Mouse (Mus musculus) c-Kit-positive CD71-negative TER-119-negative erythroid progenitor cells, embryonic 14.5 days (primary cell): Measurements from ENCODE around the gene Smtnl2.

ENCODE experiments used
- DNase-seq: peaks from one replicate; pipeline ENCODE4 v3.0.0-alpha.2; 2013; ENCODE audit warnings: low read depth

Smtnl2 gene

DNA sequence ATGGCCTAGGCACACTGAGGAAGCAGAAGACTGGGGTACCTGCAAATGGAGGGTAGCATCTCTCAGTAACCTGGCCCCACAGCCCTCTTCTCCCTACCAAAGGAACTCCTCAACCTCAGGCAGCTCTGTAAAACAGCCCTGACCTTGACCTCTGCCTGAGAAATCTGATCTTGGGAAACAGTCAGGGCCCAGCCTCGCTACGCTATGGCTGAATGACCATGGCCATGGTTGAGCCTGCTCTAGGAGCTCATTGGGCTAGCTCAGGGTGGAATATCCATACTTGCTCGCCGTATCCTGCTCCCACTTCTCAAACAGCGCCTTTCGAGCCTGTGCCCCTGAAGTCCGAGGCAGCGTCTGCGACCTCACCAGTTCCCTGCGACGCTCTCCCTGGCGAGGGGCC is 10.4 kb downstream of the Smtnl2 start:
- DNase-seq, result no peak

GRCm38 (mm10) chr11:72397811-72398525 is 13.5 kb downstream of the Smtnl2 start:
- no peak for DNase-seq

- no peak for DNase-seq
These were observed 14.4 kb downstream of the Smtnl2 start for GRCm38 (mm10) chr11:72397072-72397471.

DNA sequence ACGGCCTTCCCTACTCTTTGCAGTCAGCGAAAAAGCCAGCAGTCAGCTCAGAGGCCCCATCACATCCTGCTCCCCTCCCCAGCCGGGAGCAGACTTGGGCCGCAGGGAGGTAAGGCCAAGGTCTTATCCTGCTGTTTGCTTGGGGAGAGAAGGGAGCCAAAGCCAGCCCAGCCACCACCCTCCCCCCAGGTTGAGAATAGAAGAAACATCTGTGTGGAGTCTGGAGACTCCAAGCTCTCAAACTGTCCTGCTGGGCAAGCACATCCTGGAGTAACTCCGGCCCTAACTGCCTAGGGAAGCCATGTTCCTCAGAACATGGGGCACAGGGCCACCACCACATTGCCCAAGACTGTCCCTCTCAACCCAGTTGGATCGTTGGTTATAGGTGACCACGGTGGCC is 14.9 kb downstream of the Smtnl2 start:
- no peak for DNase-seq

- no peak for DNase-seq
These were observed 15.9 kb downstream of the Smtnl2 start for GRCm38 (mm10) chr11:72395652-72396051.

- DNase-seq, result no peak
These were observed 16.8 kb downstream of the Smtnl2 start for GRCm38 (mm10) chr11:72394694-72395093.

DNA sequence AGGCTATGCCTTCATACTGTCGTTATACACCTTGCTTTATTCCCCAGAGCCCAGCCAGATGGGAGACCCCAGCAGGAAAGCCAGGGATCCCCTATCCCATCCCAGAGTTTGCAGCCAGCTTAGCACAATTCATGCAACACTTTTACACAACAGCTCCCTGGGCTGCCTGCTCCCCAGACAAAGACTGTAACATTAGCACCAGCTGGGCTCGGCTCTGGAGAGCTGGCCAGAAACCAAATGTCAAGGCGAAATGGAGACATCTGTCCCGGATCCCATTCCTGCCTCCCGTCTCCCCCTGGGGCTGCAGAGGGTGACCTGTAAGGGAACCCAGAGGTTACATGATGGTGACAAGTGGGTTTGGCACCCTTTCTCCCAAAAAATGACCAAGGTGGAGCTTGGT is 17.8 kb downstream of the Smtnl2 start:
- no peak for DNase-seq

GRCm38 (mm10) chr11:72393243-72393642 is 18.3 kb downstream of the Smtnl2 start:
- DNase-seq, result no peak

DNA sequence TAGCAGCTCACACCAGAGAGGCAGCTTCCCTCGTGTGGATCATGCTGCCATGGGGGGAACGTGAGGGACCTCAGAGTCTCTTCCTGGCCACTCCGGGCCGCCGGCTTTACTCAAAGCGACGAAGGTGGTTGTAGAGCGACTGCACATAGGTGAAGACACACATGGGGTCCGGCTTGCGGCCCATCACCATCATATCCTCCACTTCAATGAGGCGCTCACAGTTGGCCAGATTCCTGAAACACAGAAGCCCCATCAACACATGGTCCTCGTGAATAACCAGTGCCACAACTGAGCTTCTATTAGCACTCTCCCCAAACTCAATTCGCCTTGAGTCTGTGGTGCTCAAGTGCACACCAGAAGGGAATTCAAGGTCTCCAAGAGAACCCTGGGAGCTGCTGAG is 20.3 kb downstream of the Smtnl2 start:
- no peak for DNase-seq

GRCm38 (mm10) chr11:72389407-72390142 is 21.9 kb downstream of the Smtnl2 start:
- no peak for DNase-seq

DNA sequence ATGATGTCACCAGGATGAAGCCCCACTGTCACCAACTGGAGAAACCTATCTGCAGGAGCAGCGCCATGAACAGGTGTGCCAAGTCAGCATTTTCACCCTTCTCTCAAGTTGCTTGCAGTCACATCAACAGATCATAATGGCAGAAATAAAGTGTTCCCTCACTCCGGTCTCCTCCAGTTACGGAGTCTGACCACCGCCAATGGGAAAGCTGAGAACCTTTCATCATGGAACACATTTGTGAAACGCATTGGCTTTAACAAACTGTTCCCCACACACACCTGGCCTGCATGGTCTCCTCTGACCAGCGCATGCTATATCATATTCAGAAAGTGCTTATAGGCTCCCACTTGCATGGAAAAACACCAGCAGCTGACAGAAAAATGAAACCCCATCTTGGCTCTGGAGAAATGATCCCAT is 23.4 kb downstream of the Smtnl2 start:
- no peak for DNase-seq

GRCm38 (mm10) chr11:72379351-72379750 is 32.2 kb downstream of the Smtnl2 start:
- DNase-seq, result no peak

GRCm38 (mm10) chr11:72378222-72378621 is 33.3 kb downstream of the Smtnl2 start:
- no peak for DNase-seq

DNA sequence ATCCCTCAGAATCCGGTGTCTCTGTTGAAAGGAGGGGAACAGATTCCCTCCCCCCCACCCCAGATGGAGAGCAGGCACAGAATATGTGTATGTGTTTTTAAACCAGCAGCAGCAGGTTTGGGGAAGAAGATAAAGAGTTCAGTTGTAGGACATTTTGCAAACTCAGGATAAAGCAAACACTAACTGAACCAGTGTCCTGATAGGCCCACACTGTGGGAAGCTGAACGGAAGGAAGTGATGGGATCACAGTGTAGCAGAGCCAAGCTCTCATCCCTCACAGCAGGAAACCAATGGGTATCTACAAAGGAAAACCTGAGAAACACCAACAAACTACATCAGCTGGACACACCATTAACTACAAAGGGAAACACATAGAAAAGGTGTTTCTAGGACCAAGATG is 35.0 kb downstream of the Smtnl2 start:
- no peak for DNase-seq

DNA sequence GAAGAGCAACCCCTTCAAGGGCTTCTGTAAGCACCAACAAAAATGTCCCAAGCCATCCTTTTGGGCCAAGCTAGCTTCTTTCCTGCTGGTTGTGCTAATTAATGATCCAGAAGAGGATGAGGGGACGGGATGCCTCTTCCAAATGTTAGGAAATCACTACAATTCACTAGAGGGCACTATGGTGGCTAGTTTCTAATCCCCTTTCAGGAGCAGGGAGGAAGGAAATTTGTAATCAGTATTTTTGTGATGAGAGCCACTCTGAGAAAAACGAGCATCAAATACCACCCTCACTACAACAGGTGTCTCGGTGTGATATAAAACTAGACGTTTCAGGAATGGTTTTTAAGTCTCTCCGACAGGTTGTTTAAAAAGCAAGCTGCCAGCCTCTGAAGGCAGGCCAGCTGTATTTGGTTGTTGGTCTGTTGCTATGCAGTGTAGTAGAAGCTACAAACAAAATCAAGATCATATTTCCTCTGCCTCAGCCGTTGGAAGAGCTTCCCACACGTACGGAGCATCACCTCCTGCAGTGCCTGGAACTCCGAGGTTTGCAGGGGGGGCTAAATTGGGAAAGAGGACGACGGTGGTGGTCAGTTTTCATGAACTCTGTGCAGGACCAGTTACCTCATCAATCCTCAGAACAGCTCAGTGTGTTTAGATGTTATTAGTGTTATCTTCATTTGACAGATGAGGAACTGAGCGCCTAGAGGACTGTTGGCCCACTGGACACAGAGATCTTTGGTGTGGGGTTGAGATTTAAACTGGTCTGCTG is 41.4 kb downstream of the Smtnl2 start:
- DNase-seq, result no peak

DNA sequence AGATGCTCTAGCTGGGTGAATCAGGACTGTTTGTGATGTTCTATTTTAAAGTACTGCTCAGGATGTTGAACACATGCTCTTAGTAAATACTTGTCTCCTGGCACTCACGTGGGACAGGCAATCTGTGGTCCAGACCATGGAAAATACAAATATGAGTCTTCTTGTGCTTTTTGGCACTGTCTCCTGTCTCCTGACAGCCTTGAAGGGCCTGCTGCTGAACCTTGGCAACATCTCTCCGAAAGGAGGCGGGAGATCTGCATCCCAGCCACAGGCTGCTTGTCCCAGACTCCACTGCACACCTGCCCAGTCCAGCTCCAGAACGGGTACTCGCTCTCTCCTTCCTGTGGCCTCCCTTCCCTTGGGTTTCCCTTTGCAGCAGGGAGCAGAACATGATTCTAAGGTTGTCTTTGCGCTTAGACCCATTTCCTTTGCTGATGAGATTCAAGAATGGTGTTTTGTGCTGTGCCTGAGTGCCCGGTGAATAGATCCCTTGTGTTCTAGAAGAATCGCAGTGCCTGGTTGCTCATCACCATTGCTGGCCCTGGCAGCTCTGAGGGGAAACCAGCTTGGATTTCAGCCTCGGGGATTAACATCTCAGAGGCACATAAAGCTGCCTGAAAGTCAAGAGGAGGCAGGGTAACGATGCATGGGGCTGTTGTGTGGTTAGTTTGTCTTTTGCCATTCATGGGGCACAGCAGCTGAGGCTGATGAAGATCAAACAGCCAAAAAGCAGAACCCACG is 43.4 kb downstream of the Smtnl2 start:
- no peak for DNase-seq

GRCm38 (mm10) chr11:72366126-72366525 is 45.4 kb downstream of the Smtnl2 start:
- DNase-seq, result no peak

- DNase-seq, result no peak
These were observed 47.0 kb downstream of the Smtnl2 start for GRCm38 (mm10) chr11:72364526-72364925.

DNA sequence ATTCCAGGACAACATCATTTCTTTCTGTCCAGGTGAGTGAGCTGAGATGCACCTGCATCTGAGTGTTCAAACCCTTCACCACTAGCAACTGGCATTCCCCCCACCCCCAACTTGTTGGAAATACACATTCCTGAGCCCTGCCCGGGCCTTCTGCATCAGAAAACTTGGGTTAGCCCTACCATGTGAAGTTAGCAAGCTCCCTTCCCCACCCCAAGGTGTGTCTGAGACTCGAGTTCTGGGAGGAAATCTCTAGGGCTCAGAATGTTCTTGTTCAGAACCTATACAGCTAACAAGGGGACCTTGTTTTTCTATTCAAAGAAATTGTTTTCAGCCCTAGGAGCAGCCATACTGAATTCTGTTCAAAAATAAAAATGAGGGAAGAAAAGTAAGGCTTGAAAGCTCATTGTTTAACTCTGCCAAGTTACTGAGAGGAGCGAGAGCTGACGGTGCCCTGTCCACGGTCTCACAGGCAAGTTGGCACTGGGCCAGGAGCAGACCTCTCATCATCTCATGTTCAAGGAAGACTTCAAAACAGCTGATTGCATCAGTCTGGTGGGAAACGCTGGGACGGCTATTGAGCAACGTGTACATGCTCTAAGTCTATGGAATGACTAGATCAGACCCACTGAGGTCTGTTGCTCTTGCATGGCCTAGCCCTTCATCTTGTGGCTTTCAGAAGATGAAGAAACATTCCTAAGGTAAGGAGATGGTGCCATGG is 47.8 kb downstream of the Smtnl2 start:
- no peak for DNase-seq

DNA sequence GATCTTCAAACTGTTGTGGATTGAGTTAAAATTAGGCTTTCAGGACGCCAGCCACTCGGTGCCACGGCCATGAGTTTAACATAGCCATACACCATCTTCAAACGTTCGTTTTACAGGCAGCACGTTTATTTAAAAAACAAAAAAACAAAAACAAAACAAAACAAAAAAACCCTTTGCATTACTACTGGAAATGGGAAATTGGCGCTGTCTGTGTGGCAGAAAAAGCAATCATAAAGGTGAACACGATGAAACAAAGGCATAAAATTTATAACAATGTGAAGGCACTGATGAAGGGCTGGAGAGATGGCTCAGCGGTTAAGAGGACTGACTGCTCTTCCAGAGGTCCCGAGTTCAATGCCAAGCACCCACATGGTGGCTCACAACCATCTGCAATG is 49.2 kb downstream of the Smtnl2 start, which contains the start of gene Tekt1:
Gene Tekt1 (minus strand): TSS at position 96 of the 395 bp plus-strand sequence.
- DNase-seq, result no peak
